Mouse (Mus musculus): Measurements from ENCODE around the gene Crp. TPM values are rescaled to one million over a fixed set of nuclear protein-coding genes. Genes with fewer than 3 reads are reported as not detected.
A peak's percentile ranks its signal among the peaks of the same experiment; 100 is the strongest.

Gene Crp
- polyA plus RNA-seq (2014; fragmentation: Nextera tagmentation; extraction: Ambion mirVana) = 1.9 and 2.5 TPM in 2 replicates

GRCm38 (mm10) chr1:172697844-172698243, at the start of gene Crp:
Gene Crp, plus strand, starts transcription at chr1:172698055.
- Histone ChIP-seq H3K4me1 (replicated peaks; ENCODE audit: control insufficient read depth, insufficient read depth, low read length) (no peaks in the 10 kb centered on the region), H3K9ac (ENCODE audit: low read length) (no peak within 1 kb of the TSS), H3K9me3 (ENCODE audit: control insufficient read depth, low read length) (no peaks in the 10 kb centered on the region), H3K36me3 (ENCODE audit: control insufficient read depth, insufficient read depth, low read length) (no peaks in the 10 kb centered on the region), H3K4me3 (ENCODE audit: low read depth, low read length) (no peak within 1 kb of the TSS), H3K27ac (ENCODE audit: low read depth) (no peak within 1 kb of the TSS), H3K27me3 (replicated peaks; ENCODE audit: control insufficient read depth, insufficient read depth, low read length) (no peaks in the 10 kb centered on the region), H3K4me2 (ENCODE audit: low read length) (peak within 1 kb of the TSS; percentile 8; the same call in 1 of the 2 replicates)
- DNase-seq (ENCODE audit: low spot score) (no peak), ATAC-seq (replicated peaks; ENCODE audit: low FRiP score, low TSS enrichment, low read depth) (no peak)
- WGBS = 42% methylated on average over 4 of the region's 4 CpGs

- no peaks in the 10 kb centered on the region for H3K4me1 ChIP-seq (replicated peaks; ENCODE audit: control insufficient read depth, insufficient read depth, low read length)
- no peaks in the 10 kb centered on the region for H3K9me3 ChIP-seq (ENCODE audit: control insufficient read depth, low read length)
- H3K36me3 ChIP-seq (ENCODE audit: control insufficient read depth, insufficient read depth, low read length) = no peaks in the 10 kb centered on the region
- no peak overlapping the region for H3K9ac ChIP-seq (ENCODE audit: low read length)
- DNase-seq (ENCODE audit: low spot score) = no peak
- H3K27ac ChIP-seq (ENCODE audit: low read depth) = no peak overlapping the region
- ATAC-seq (replicated peaks; ENCODE audit: low FRiP score, low TSS enrichment, low read depth) = no peak
- 78% methylated on average over 9 of the region's 9 CpGs for WGBS
- no peak overlapping the region for H3K4me3 ChIP-seq (ENCODE audit: low read depth, low read length)
- H3K27me3 ChIP-seq (replicated peaks; ENCODE audit: control insufficient read depth, insufficient read depth, low read length) = no peaks in the 10 kb centered on the region
- no peak overlapping the region for H3K4me2 ChIP-seq (ENCODE audit: low read length)
Measured at GRCm38 (mm10) chr1:172649396-172649795, 48.5 kb upstream of the Crp start.

GRCm38 (mm10) chr1:172650519-172651287, 47.2 kb upstream of the Crp start:
- no peaks in the 10 kb centered on the region for H3K36me3 ChIP-seq (ENCODE audit: control insufficient read depth, insufficient read depth, low read length)
- 59% methylated on average over 8 of the region's 8 CpGs for WGBS
- H3K9me3 ChIP-seq (ENCODE audit: control insufficient read depth, low read length) = no peaks in the 10 kb centered on the region
- no peak overlapping the region for H3K9ac ChIP-seq (ENCODE audit: low read length)
- no peak overlapping the region for H3K4me2 ChIP-seq (ENCODE audit: low read length)
- DNase-seq (ENCODE audit: low spot score) = no peak
- no peak overlapping the region for H3K4me3 ChIP-seq (ENCODE audit: low read depth, low read length)
- H3K27ac ChIP-seq (ENCODE audit: low read depth) = no peak overlapping the region
- H3K27me3 ChIP-seq (replicated peaks; ENCODE audit: control insufficient read depth, insufficient read depth, low read length) = no peaks in the 10 kb centered on the region
- ATAC-seq (replicated peaks; ENCODE audit: low FRiP score, low TSS enrichment, low read depth) = no peak
- no peaks in the 10 kb centered on the region for H3K4me1 ChIP-seq (replicated peaks; ENCODE audit: control insufficient read depth, insufficient read depth, low read length)

GRCm38 (mm10) chr1:172651288-172651987, 46.4 kb upstream of the Crp start:
- Histone ChIP-seq H3K4me2 (ENCODE audit: low read length) (no peak overlapping the region), H3K27me3 (replicated peaks; ENCODE audit: control insufficient read depth, insufficient read depth, low read length) (no peaks in the 10 kb centered on the region), H3K27ac (ENCODE audit: low read depth) (no peak overlapping the region), H3K4me1 (replicated peaks; ENCODE audit: control insufficient read depth, insufficient read depth, low read length) (no peaks in the 10 kb centered on the region), H3K9ac (ENCODE audit: low read length) (no peak overlapping the region), H3K36me3 (ENCODE audit: control insufficient read depth, insufficient read depth, low read length) (no peaks in the 10 kb centered on the region), H3K4me3 (ENCODE audit: low read depth, low read length) (no peak overlapping the region), H3K9me3 (ENCODE audit: control insufficient read depth, low read length) (no peaks in the 10 kb centered on the region)
- WGBS = 64% methylated on average over 10 of the region's 10 CpGs
- no peak for ATAC-seq (replicated peaks; ENCODE audit: low FRiP score, low TSS enrichment, low read depth)
- no peak for DNase-seq (ENCODE audit: low spot score)

GRCm38 (mm10) chr1:172652040-172652662, 45.7 kb upstream of the Crp start:
- H3K4me3 ChIP-seq (ENCODE audit: low read depth, low read length) = no peak overlapping the region
- no peak overlapping the region for H3K9ac ChIP-seq (ENCODE audit: low read length)
- no peak overlapping the region for H3K27ac ChIP-seq (ENCODE audit: low read depth)
- no peak overlapping the region for H3K4me2 ChIP-seq (ENCODE audit: low read length)
- no peaks in the 10 kb centered on the region for H3K4me1 ChIP-seq (replicated peaks; ENCODE audit: control insufficient read depth, insufficient read depth, low read length)
- no peaks in the 10 kb centered on the region for H3K9me3 ChIP-seq (ENCODE audit: control insufficient read depth, low read length)
- H3K36me3 ChIP-seq (ENCODE audit: control insufficient read depth, insufficient read depth, low read length) = no peaks in the 10 kb centered on the region
- H3K27me3 ChIP-seq (replicated peaks; ENCODE audit: control insufficient read depth, insufficient read depth, low read length) = no peaks in the 10 kb centered on the region
- WGBS = 62% methylated on average over 18 of the region's 18 CpGs
- no peak for DNase-seq (ENCODE audit: low spot score)
- ATAC-seq (replicated peaks; ENCODE audit: low FRiP score, low TSS enrichment, low read depth) = no peak

GRCm38 (mm10) chr1:172653900-172654299, 44.0 kb upstream of the Crp start:
- Histone ChIP-seq H3K9ac (ENCODE audit: low read length) (no peak overlapping the region), H3K9me3 (ENCODE audit: control insufficient read depth, low read length) (no peaks in the 10 kb centered on the region), H3K27ac (ENCODE audit: low read depth) (no peak overlapping the region), H3K4me1 (replicated peaks; ENCODE audit: control insufficient read depth, insufficient read depth, low read length) (no peaks in the 10 kb centered on the region), H3K27me3 (replicated peaks; ENCODE audit: control insufficient read depth, insufficient read depth, low read length) (no peaks in the 10 kb centered on the region), H3K4me2 (ENCODE audit: low read length) (no peak overlapping the region), H3K4me3 (ENCODE audit: low read depth, low read length) (no peak overlapping the region), H3K36me3 (ENCODE audit: control insufficient read depth, insufficient read depth, low read length) (no peaks in the 10 kb centered on the region)
- DNase-seq (ENCODE audit: low spot score) (no peak), ATAC-seq (replicated peaks; ENCODE audit: low FRiP score, low TSS enrichment, low read depth) (no peak)
- 79% methylated on average over 6 of the region's 6 CpGs for WGBS

GRCm38 (mm10) chr1:172657266-172657665, 40.6 kb upstream of the Crp start:
- Histone ChIP-seq H3K9ac (ENCODE audit: low read length) (no peak overlapping the region), H3K27ac (ENCODE audit: low read depth) (no peak overlapping the region), H3K4me2 (ENCODE audit: low read length) (no peak overlapping the region), H3K4me3 (ENCODE audit: low read depth, low read length) (no peak overlapping the region), H3K27me3 (replicated peaks; ENCODE audit: control insufficient read depth, insufficient read depth, low read length) (no peaks in the 10 kb centered on the region), H3K4me1 (replicated peaks; ENCODE audit: control insufficient read depth, insufficient read depth, low read length) (no peaks in the 10 kb centered on the region), H3K9me3 (ENCODE audit: control insufficient read depth, low read length) (no peaks in the 10 kb centered on the region), H3K36me3 (ENCODE audit: control insufficient read depth, insufficient read depth, low read length) (no peaks in the 10 kb centered on the region)
- ATAC-seq (replicated peaks; ENCODE audit: low FRiP score, low TSS enrichment, low read depth) (no peak), DNase-seq (ENCODE audit: low spot score) (no peak)
- WGBS = 67% methylated on average over 3 of the region's 3 CpGs

- Histone ChIP-seq H3K36me3 (ENCODE audit: control insufficient read depth, insufficient read depth, low read length) (no peaks in the 10 kb centered on the region), H3K4me3 (ENCODE audit: low read depth, low read length) (no peak overlapping the region), H3K9me3 (ENCODE audit: control insufficient read depth, low read length) (no peaks in the 10 kb centered on the region), H3K4me1 (replicated peaks; ENCODE audit: control insufficient read depth, insufficient read depth, low read length) (no peaks in the 10 kb centered on the region), H3K9ac (ENCODE audit: low read length) (no peak overlapping the region), H3K4me2 (ENCODE audit: low read length) (no peak overlapping the region), H3K27me3 (replicated peaks; ENCODE audit: control insufficient read depth, insufficient read depth, low read length) (no peaks in the 10 kb centered on the region), H3K27ac (ENCODE audit: low read depth) (no peak overlapping the region)
- no peak for ATAC-seq (replicated peaks; ENCODE audit: low FRiP score, low TSS enrichment, low read depth)
- WGBS = 77% methylated on average over 8 of the region's 8 CpGs
- no peak for DNase-seq (ENCODE audit: low spot score)
Measured at GRCm38 (mm10) chr1:172659688-172660087, 38.2 kb upstream of the Crp start.
